Mouse (Mus musculus) cerebellum, adult 9-10 months (tissue): Measurements from ENCODE around the gene Armcx1.
"Not testable (repeated sequence)": the region's sequence is repeated elsewhere in the genome, so short reads cannot be mapped to it uniquely, and the experiment has no call there.

Source experiments
- DNase-seq: peaks from one replicate; pipeline ENCODE4 v3.0.0; 2022

Gene Armcx1

GRCm38 (mm10) chrX:134763428-134764198 lies 45.9 kb downstream of the Armcx1 start:
- not testable (repeated sequence) for DNase-seq
